Mouse (Mus musculus): Measurements from ENCODE around the gene Ghr. TPM values are rescaled to one million over a fixed set of nuclear protein-coding genes. Genes with fewer than 3 reads are reported as not detected.

The Ghr gene
- polyA plus RNA-seq, 1 experiment, result 21.3 TPM

DNA sequence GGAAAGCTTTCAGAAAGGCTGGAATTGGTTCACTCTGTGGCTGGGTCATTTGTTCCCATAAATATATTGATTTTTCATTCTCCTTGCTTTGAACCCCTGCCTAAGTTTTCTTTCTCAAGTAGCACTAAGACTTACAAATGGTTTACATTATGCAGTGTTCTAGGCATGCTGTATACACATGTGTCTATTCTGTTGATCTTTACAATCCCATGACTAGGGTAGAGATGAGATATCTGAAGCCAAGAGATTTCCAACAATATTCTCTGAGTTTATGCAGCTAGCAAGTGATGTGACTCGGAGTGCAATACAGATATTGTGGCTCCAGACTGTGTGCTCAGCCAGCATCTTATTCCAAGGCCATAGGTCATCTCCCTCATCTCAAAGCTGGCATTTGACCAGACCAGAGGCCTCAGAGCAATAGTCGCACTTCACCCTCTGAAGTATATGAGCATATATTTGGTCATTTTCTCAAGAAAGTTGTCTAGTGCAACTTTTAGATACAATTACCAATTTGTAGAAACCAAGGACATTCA is 71.6 kb downstream of the Ghr start:
- Histone ChIP-seq H3ac (ENCODE audit: control insufficient read depth, insufficient read length) (no peak overlapping the region), H3K79me2 (ENCODE audit: control insufficient read depth, insufficient read depth) (no peaks in the 10 kb centered on the region), H3K4me3 (no peak overlapping the region), H3K36me3 (ENCODE audit: control insufficient read depth, insufficient read depth) (no peaks in the 10 kb centered on the region), H3K4me2 (ENCODE audit: low read depth) (no peak overlapping the region), H3K27me3 (ENCODE audit: control insufficient read depth, insufficient read depth, insufficient read length) (no peaks in the 10 kb centered on the region)
- TF ChIP-seq CEBPB (IDR thresholded peaks at IDR 0.05; ENCODE audit: insufficient read depth, poor library complexity, severe bottlenecking) (no peak), MAX (IDR thresholded peaks at IDR 0.05; ENCODE audit: low read depth) (no peak), MYOG (IDR thresholded peaks at IDR 0.05; ENCODE audit: control insufficient read depth in 1 of 3, insufficient read depth in 1 of 3, insufficient read length in 2 of 3, low read depth in 2 of 3) (no peak), TCF12 (IDR thresholded peaks at IDR 0.05; ENCODE audit: insufficient read depth, poor library complexity, severe bottlenecking) (no peak), USF1 (IDR thresholded peaks at IDR 0.05; ENCODE audit: low read depth) (no peak), MYOD1 (IDR thresholded peaks at IDR 0.05; ENCODE audit: control insufficient read depth in 1 of 3, insufficient read length in 2 of 3, low read depth in 2 of 3) (no peak), E2F4 (IDR thresholded peaks at IDR 0.05; ENCODE audit: insufficient read depth) (no peak), TCF3 (IDR thresholded peaks at IDR 0.05; ENCODE audit: insufficient read length, low read depth) (no peak), POLR2A (IDR thresholded peaks at IDR 0.05; ENCODE audit: insufficient read length, low read depth) (no peak), REST (IDR thresholded peaks at IDR 0.05; ENCODE audit: insufficient read depth, insufficient read length) (no peak), SRF (IDR thresholded peaks at IDR 0.05; ENCODE audit: control insufficient read depth, insufficient read length, low read depth) (no peak), POLR2AphosphoS2 (IDR thresholded peaks at IDR 0.05; ENCODE audit: insufficient read length, low read depth) (no peak)

- peak in 2 of 3 experiments; percentile 40 to 70 for TF ChIP-seq MYOD1 (IDR thresholded peaks at IDR 0.05; ENCODE audit: control insufficient read depth in 1 of 3, insufficient read length in 2 of 3, low read depth in 2 of 3)
- TF ChIP-seq POLR2A (IDR thresholded peaks at IDR 0.05; ENCODE audit: insufficient read length, low read depth), result no peak
- TF ChIP-seq MYOG (IDR thresholded peaks at IDR 0.05; ENCODE audit: control insufficient read depth in 1 of 3, insufficient read depth in 1 of 3, insufficient read length in 2 of 3, low read depth in 2 of 3), result peak in 2 of 3 experiments; percentile 75 to 81
- TF ChIP-seq TCF12 (IDR thresholded peaks at IDR 0.05; ENCODE audit: insufficient read depth, poor library complexity, severe bottlenecking), result no peak
- Histone ChIP-seq H3ac (ENCODE audit: control insufficient read depth, insufficient read length) (no peak overlapping the region), H3K79me2 (ENCODE audit: control insufficient read depth, insufficient read depth) (no peaks in the 10 kb centered on the region), H3K4me2 (ENCODE audit: low read depth) (no peak overlapping the region), H3K36me3 (ENCODE audit: control insufficient read depth, insufficient read depth) (no peaks in the 10 kb centered on the region), H3K27me3 (ENCODE audit: control insufficient read depth, insufficient read depth, insufficient read length) (no peaks in the 10 kb centered on the region), H3K4me3 (no peak overlapping the region)
Observed at GRCm38 (mm10) chr15:3509089-3509488, 74.2 kb downstream of the Ghr start.

GRCm38 (mm10) chr15:3507329-3507728 is 76.0 kb downstream of the Ghr start:
- Histone ChIP-seq H3K79me2 (ENCODE audit: control insufficient read depth, insufficient read depth) (no peaks in the 10 kb centered on the region), H3ac (ENCODE audit: control insufficient read depth, insufficient read length) (no peak overlapping the region), H3K27me3 (ENCODE audit: control insufficient read depth, insufficient read depth, insufficient read length) (no peaks in the 10 kb centered on the region), H3K36me3 (ENCODE audit: control insufficient read depth, insufficient read depth) (no peaks in the 10 kb centered on the region), H3K4me3 (no peak overlapping the region), H3K4me2 (ENCODE audit: low read depth) (no peak overlapping the region)
- TF ChIP-seq E2F4 (IDR thresholded peaks at IDR 0.05; ENCODE audit: insufficient read depth) (no peak), MYOG (IDR thresholded peaks at IDR 0.05; ENCODE audit: control insufficient read depth in 1 of 3, insufficient read depth in 1 of 3, insufficient read length in 2 of 3, low read depth in 2 of 3) (no peak), TCF12 (IDR thresholded peaks at IDR 0.05; ENCODE audit: insufficient read depth, poor library complexity, severe bottlenecking) (no peak), TCF3 (IDR thresholded peaks at IDR 0.05; ENCODE audit: insufficient read length, low read depth) (no peak), USF1 (IDR thresholded peaks at IDR 0.05; ENCODE audit: low read depth) (no peak), MAX (IDR thresholded peaks at IDR 0.05; ENCODE audit: low read depth) (no peak), POLR2AphosphoS2 (IDR thresholded peaks at IDR 0.05; ENCODE audit: insufficient read length, low read depth) (no peak), SRF (IDR thresholded peaks at IDR 0.05; ENCODE audit: control insufficient read depth, insufficient read length, low read depth) (no peak), REST (IDR thresholded peaks at IDR 0.05; ENCODE audit: insufficient read depth, insufficient read length) (no peak)

GRCm38 (mm10) chr15:3504700-3505099 is 78.6 kb downstream of the Ghr start:
- no peak overlapping the region for H3K4me2 ChIP-seq (ENCODE audit: low read depth)
- TF ChIP-seq REST (IDR thresholded peaks at IDR 0.05; ENCODE audit: insufficient read depth, insufficient read length), result no peak
- TF ChIP-seq MYOG (IDR thresholded peaks at IDR 0.05; ENCODE audit: control insufficient read depth in 1 of 3, insufficient read depth in 1 of 3, insufficient read length in 2 of 3, low read depth in 2 of 3), result no peak
- no peak for TF ChIP-seq POLR2A (IDR thresholded peaks at IDR 0.05; ENCODE audit: insufficient read length, low read depth)
- TF ChIP-seq TCF12 (IDR thresholded peaks at IDR 0.05; ENCODE audit: insufficient read depth, poor library complexity, severe bottlenecking), result no peak
- TF ChIP-seq USF1 (IDR thresholded peaks at IDR 0.05; ENCODE audit: low read depth), result no peak
- TF ChIP-seq SRF (IDR thresholded peaks at IDR 0.05; ENCODE audit: control insufficient read depth, insufficient read length, low read depth), result no peak

GRCm38 (mm10) chr15:3501683-3502082 is 81.6 kb downstream of the Ghr start:
- H3K4me3 ChIP-seq, result no peak overlapping the region

More at GRCm38 (mm10) chr15:3504700-3505099, 78.6 kb downstream of the Ghr start:
- Histone ChIP-seq H3K27me3 (ENCODE audit: control insufficient read depth, insufficient read depth, insufficient read length) (no peaks in the 10 kb centered on the region), H3K36me3 (ENCODE audit: control insufficient read depth, insufficient read depth) (no peaks in the 10 kb centered on the region), H3ac (ENCODE audit: control insufficient read depth, insufficient read length) (no peak overlapping the region), H3K79me2 (ENCODE audit: control insufficient read depth, insufficient read depth) (no peaks in the 10 kb centered on the region), H3K4me3 (no peak overlapping the region)

More at GRCm38 (mm10) chr15:3501683-3502082, 81.6 kb downstream of the Ghr start:
- TF ChIP-seq POLR2AphosphoS2 (IDR thresholded peaks at IDR 0.05; ENCODE audit: insufficient read length, low read depth) (no peak), REST (IDR thresholded peaks at IDR 0.05; ENCODE audit: insufficient read depth, insufficient read length) (no peak), E2F4 (IDR thresholded peaks at IDR 0.05; ENCODE audit: insufficient read depth) (no peak), POLR2A (IDR thresholded peaks at IDR 0.05; ENCODE audit: insufficient read length, low read depth) (no peak), SRF (IDR thresholded peaks at IDR 0.05; ENCODE audit: control insufficient read depth, insufficient read length, low read depth) (no peak), CEBPB (IDR thresholded peaks at IDR 0.05; ENCODE audit: insufficient read depth, poor library complexity, severe bottlenecking) (no peak)
- no peaks in the 10 kb centered on the region for H3K36me3 ChIP-seq (ENCODE audit: control insufficient read depth, insufficient read depth)
- no peak overlapping the region for H3K4me2 ChIP-seq (ENCODE audit: low read depth)
- H3K27me3 ChIP-seq (ENCODE audit: control insufficient read depth, insufficient read depth, insufficient read length), result no peaks in the 10 kb centered on the region
- H3K79me2 ChIP-seq (ENCODE audit: control insufficient read depth, insufficient read depth), result no peaks in the 10 kb centered on the region
- H3ac ChIP-seq (ENCODE audit: control insufficient read depth, insufficient read length), result no peak overlapping the region

All from myocyte (in vitro differentiated cells).